Mouse (Mus musculus): Measurements from ENCODE around the gene Arl16.

Gene Arl16

GRCm38 (mm10) chr11:120491317-120492023, 24.1 kb upstream of the Arl16 start, which contains the start of gene Slc25a10:
Slc25a10 (plus strand) TSS chr11:120491840.
- DNase-seq = peak; percentile 95

- DNase-seq = no peak
Measured at GRCm38 (mm10) chr11:120490291-120491046, 23.1 kb upstream of the Arl16 start.

GRCm38 (mm10) chr11:120489054-120489761, 21.8 kb upstream of the Arl16 start:
- peak; percentile 83 for DNase-seq

- no peak for DNase-seq
Measured at GRCm38 (mm10) chr11:120488516-120488915, 21.1 kb upstream of the Arl16 start.

GRCm38 (mm10) chr11:120485251-120485650, 17.8 kb upstream of the Arl16 start:
- DNase-seq = peak; percentile 70

GRCm38 (mm10) chr11:120484265-120484981, 17.0 kb upstream of the Arl16 start, which contains the start of gene Mrpl12:
Mrpl12 (plus strand) TSS chr11:120484613.
- DNase-seq = peak; percentile 91

GRCm38 (mm10) chr11:120483448-120483934, 16.1 kb upstream of the Arl16 start:
- DNase-seq = no peak

- DNase-seq = peak; percentile 64
Measured at GRCm38 (mm10) chr11:120472052-120472451, 4.6 kb upstream of the Arl16 start.

GRCm38 (mm10) chr11:120467736-120468092, 307 bp upstream of the Arl16 start:
- DNase-seq = no peak

- DNase-seq = no peak
Measured at GRCm38 (mm10) chr11:120465521-120465920, 1.9 kb downstream of the Arl16 start.

GRCm38 (mm10) chr11:120464365-120464764, 3.0 kb downstream of the Arl16 start:
- no peak for DNase-seq

- DNase-seq = no peak
Measured at GRCm38 (mm10) chr11:120463536-120463935, 3.9 kb downstream of the Arl16 start.

- no peak for DNase-seq
Measured at GRCm38 (mm10) chr11:120458847-120459597, 8.4 kb downstream of the Arl16 start.

- DNase-seq = peak; percentile 84
Measured at GRCm38 (mm10) chr11:120457772-120458751, 9.3 kb downstream of the Arl16 start, which contains the start of the genes Oxld1 and Ccdc137. Oxld1 (minus strand) TSS chr11:120458068. Ccdc137 (plus strand) TSS chr11:120458115.

- no peak for DNase-seq
Measured at GRCm38 (mm10) chr11:120457370-120457769, 10.0 kb downstream of the Arl16 start.

GRCm38 (mm10) chr11:120455413-120455812, 12.0 kb downstream of the Arl16 start:
- no peak for DNase-seq

GRCm38 (mm10) chr11:120454965-120455364, 12.4 kb downstream of the Arl16 start:
- DNase-seq = no peak

- DNase-seq = no peak
Measured at GRCm38 (mm10) chr11:120453306-120453705, 14.1 kb downstream of the Arl16 start, which contains the start of gene Pde6g. Pde6g (minus strand) TSS chr11:120453500.

GRCm38 (mm10) chr11:120452246-120452645, 15.2 kb downstream of the Arl16 start:
- no peak for DNase-seq

- no peak for DNase-seq
Measured at GRCm38 (mm10) chr11:120447179-120447578, 20.2 kb downstream of the Arl16 start.
